Mouse (Mus musculus) gastrocnemius, postnatal 14 days (tissue): ENCODE measurements around the gene Rbl1. TPM values are rescaled to one million over a fixed set of nuclear protein-coding genes. Genes with fewer than 3 reads are reported as not detected.

Source experiments
- DNase-seq: peaks from one replicate; pipeline ENCODE4 v3.0.0; 2021; ENCODE audit warnings: mixed read lengths
- intact Hi-C: fragments of 180-260 bp; cut with DNase I; formaldehyde crosslinking; loops from one replicate; pipeline ENCODE4 v1.15.1; 2025; ENCODE audit warnings: low total_unique reads
- total RNA-seq, 2 experiments: library from RNA; stranded (reverse); gene quantifications; 2 replicates each; pipeline ENCODE4 v1.2.3; 2021

The Rbl1 gene
- total RNA-seq, 2 experiments from 2014 or later: 2.0 to 3.8 TPM

- DNase-seq: no peak
- intact Hi-C loops: no loop called here
Observed at GRCm38 (mm10) chr2:157136176-157136575, 68.2 kb downstream of the Rbl1 start.

- DNase-seq: no peak
- intact Hi-C loops: no loop called here
Observed at GRCm38 (mm10) chr2:157135529-157136120, 68.7 kb downstream of the Rbl1 start.

- DNase-seq: peak; percentile 97
- intact Hi-C loops: no loop called here
Observed at GRCm38 (mm10) chr2:157135014-157135413, 69.3 kb downstream of the Rbl1 start, which contains the start of gene Samhd1. Gene Samhd1, minus strand, starts transcription at chr2:157135265.

- peak; percentile 21 for DNase-seq
- intact Hi-C loops: no loop called here
Observed at GRCm38 (mm10) chr2:157134479-157134931, 69.8 kb downstream of the Rbl1 start.

- intact Hi-C loops: no loop called here
- no peak for DNase-seq
Observed at GRCm38 (mm10) chr2:157133769-157134478, 70.4 kb downstream of the Rbl1 start.

GRCm38 (mm10) chr2:157132686-157133540, 71.4 kb downstream of the Rbl1 start:
- intact Hi-C loops: no loop called here
- DNase-seq: no peak

GRCm38 (mm10) chr2:157132086-157132485, 72.2 kb downstream of the Rbl1 start:
- intact Hi-C loops: no loop called here
- no peak for DNase-seq

GRCm38 (mm10) chr2:157130813-157131514, 73.4 kb downstream of the Rbl1 start:
- intact Hi-C loops: no loop called here
- no peak for DNase-seq

- DNase-seq: no peak
- intact Hi-C loops: no loop called here
Observed at GRCm38 (mm10) chr2:157129601-157130164, 74.7 kb downstream of the Rbl1 start.

GRCm38 (mm10) chr2:157129096-157129495, 75.2 kb downstream of the Rbl1 start:
- intact Hi-C loops: no loop called here
- no peak for DNase-seq

GRCm38 (mm10) chr2:157128072-157128471, 76.3 kb downstream of the Rbl1 start:
- DNase-seq: no peak
- intact Hi-C loops: no loop called here

GRCm38 (mm10) chr2:157127370-157127769, 77.0 kb downstream of the Rbl1 start:
- DNase-seq: no peak
- intact Hi-C loops: no loop called here

GRCm38 (mm10) chr2:157125246-157125645, 79.1 kb downstream of the Rbl1 start:
- intact Hi-C loops: no loop called here
- no peak for DNase-seq

- no peak for DNase-seq
- intact Hi-C loops: no loop called here
Observed at GRCm38 (mm10) chr2:157121766-157122165, 82.6 kb downstream of the Rbl1 start.

- no peak for DNase-seq
- intact Hi-C loops: no loop called here
Observed at GRCm38 (mm10) chr2:157119075-157119474, 85.3 kb downstream of the Rbl1 start.

- intact Hi-C loops: no loop called here
- no peak for DNase-seq
Observed at GRCm38 (mm10) chr2:157118556-157118955, 85.8 kb downstream of the Rbl1 start.

GRCm38 (mm10) chr2:157116964-157117363, 87.4 kb downstream of the Rbl1 start:
- no peak for DNase-seq
- intact Hi-C loops: no loop called here

- intact Hi-C loops: no loop called here
- DNase-seq: no peak
Observed at GRCm38 (mm10) chr2:157108236-157108635, 96.1 kb downstream of the Rbl1 start.

GRCm38 (mm10) chr2:157104454-157104853, 99.9 kb downstream of the Rbl1 start:
- intact Hi-C loops: no loop called here
- no peak for DNase-seq
